Mouse (Mus musculus) limb, embryonic 15.5 days (tissue): ENCODE results near the gene Gm20532. TPM values are rescaled to one million over a fixed set of nuclear protein-coding genes. Genes with fewer than 3 reads are reported as not detected.
A peak's percentile ranks its signal among the peaks of the same experiment; 100 is the strongest.

ENCODE experiments used
- ATAC-seq: fragments of 200-750 bp; cut with Nextera tagmentation; 2 replicates; pipeline ENCODE4 v1.8.0; 2017; ENCODE audit warnings: low read depth, moderate TSS enrichment; ENCODE audit not compliant: insufficient number of reproducible peaks, low FRiP score, low TSS enrichment
- H3K27ac ChIP-seq: fragments of 300-500 bp; sonication (generic); 2 replicates; pipeline ENCODE4 v1.5.1; 2015; ENCODE audit warnings: moderate library complexity, mild to moderate bottlenecking, inconsistent platforms
- H3K27me3 ChIP-seq: fragments of 300-500 bp; sonication (generic); 2 replicates; pipeline ENCODE4 v1.6.1; 2015; ENCODE audit warnings: inconsistent platforms
- H3K36me3 ChIP-seq: fragments of 300-500 bp; sonication (generic); 2 replicates; pipeline ENCODE4 v1.6.1; 2015; ENCODE audit warnings: inconsistent platforms
- H3K4me1 ChIP-seq: fragments of 300-500 bp; sonication (generic); 2 replicates; pipeline ENCODE4 v1.6.1; 2015; ENCODE audit warnings: inconsistent platforms
- H3K4me2 ChIP-seq: fragments of 300-500 bp; sonication (generic); 2 replicates; pipeline ENCODE4 v1.6.1; 2015; ENCODE audit warnings: mild to moderate bottlenecking, inconsistent platforms
- H3K4me3 ChIP-seq: fragments of 300-500 bp; sonication (generic); 2 replicates; pipeline ENCODE4 v1.5.1; 2015; ENCODE audit warnings: mild to moderate bottlenecking, inconsistent platforms
- H3K9ac ChIP-seq: fragments of 300-500 bp; sonication (generic); 2 replicates; pipeline ENCODE4 v1.6.1; 2015; ENCODE audit warnings: inconsistent platforms
- H3K9me3 ChIP-seq: fragments of 300-500 bp; sonication (generic); 2 replicates; pipeline ENCODE4 v1.6.1; 2016; ENCODE audit warnings: inconsistent platforms
- WGBS: fragments of 180-500 bp; shearing (Covaris S2); methylation state at CpG from one replicate; pipeline ENCODE4 v1.1.7; 2015; 5-methylcytosine and 5-hydroxymethylcytosine counted together
- polyA plus RNA-seq: library from polyadenylated mRNA; unstranded; fragments of >200 nt; fragmentation: Nextera tagmentation; extraction: Ambion mirVana; gene quantifications from 2 replicates; pipeline ENCODE4 v1.2.1, GENCODE M21; 2015

Gm20532 gene
- 0.24 TPM in 1 of 2 replicates, not detected in the other for polyA plus RNA-seq

DNA sequence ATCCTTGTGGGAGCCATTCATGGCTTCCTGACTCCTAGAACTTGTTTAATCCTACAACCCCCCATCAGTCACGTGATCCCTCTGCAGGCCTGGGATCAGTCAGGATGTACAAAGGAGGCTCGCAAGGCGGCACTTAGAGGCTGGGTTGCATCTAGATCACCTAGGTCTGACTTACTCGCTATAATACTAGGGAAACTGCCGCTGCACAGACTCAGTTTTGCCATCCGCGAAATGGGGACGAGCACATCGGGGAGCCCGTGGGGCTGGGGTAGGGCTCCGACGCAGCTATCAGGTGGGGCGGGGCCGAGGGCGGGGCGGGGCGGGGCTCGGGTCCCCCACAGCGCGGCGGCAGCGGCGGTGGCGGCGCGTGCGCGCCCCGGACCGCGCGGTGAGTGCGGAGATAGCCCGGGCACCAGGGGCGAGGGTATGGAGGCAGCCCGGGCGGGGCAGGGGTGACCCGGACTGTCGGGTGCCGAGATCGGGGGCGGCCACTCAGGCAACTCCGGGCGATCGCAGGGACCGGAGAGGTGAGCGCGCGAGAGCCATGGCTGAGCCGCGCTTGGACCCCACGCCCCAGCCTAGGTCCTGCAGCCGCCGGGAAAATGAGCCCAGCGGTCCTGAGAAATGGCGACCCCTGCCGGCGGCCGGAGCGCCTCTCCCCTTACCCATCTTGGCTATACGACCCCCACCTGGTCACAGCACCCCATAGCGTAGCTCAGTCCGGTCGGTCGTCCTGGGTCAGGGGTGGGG, at the start of gene Gm20532:
Gene Gm20532 (plus strand): TSS at position 346 of the 750 bp plus-strand sequence.
- ATAC-seq: peak; percentile 68

DNA sequence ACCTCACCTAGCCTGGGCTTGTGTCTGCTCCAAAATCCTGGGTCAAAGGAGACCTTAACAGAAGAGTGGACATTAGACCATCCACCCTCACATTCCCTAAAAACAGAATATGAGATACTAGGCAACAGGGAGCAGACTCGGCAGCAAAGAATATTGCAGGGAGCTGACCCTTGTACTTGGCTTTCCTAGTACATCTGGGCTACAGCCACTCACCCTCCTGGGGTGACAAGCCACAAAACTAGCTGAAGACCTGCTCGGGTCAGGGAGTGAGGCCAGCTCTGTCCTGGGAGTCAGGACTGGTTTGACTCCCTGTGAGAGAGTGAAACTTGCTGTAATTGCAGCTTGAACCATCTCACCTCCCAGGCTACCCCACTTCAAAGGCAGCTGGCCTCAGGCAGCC, 46.9 kb upstream of the Gm20532 start:
- Histone ChIP-seq H3K27me3 (no peaks in the 10 kb centered on the region), H3K27ac (0 out of 2 replicates have a peak overlapping the region, but pooled peaks have one; percentile 75), H3K9me3 (no peaks in the 10 kb centered on the region), H3K4me3 (no peak overlapping the region), H3K36me3 (no peaks in the 10 kb centered on the region), H3K4me1 (peaks cover 26% of the 10 kb centered on the region), H3K9ac (no peak overlapping the region), H3K4me2 (no peak overlapping the region)
- 33% methylated on average over 2 of the region's 2 CpGs for WGBS
- no peak for ATAC-seq

More for the DNA sequence above, at the start of gene Gm20532:
- no peaks in the 10 kb centered on the region for H3K9me3 ChIP-seq
- under 1% methylated on average over 65 of the region's 65 CpGs for WGBS
- peaks cover 24% of the 10 kb centered on the region for H3K4me1 ChIP-seq
- peak within 1 kb of the TSS; percentile 34; the same call in 1 of the 2 replicates for H3K27ac ChIP-seq
- peak within 1 kb of the TSS; percentile 47; the same call in 1 of the 2 replicates for H3K9ac ChIP-seq
- H3K36me3 ChIP-seq: peaks cover 2% of the 10 kb centered on the region; the same call in 1 of the 2 replicates
- H3K27me3 ChIP-seq: no peaks in the 10 kb centered on the region
- H3K4me3 ChIP-seq: peak within 1 kb of the TSS; percentile 59
- peak within 1 kb of the TSS; percentile 81 for H3K4me2 ChIP-seq

GRCm38 (mm10) chr2:26540721-26541120, 45.7 kb upstream of the Gm20532 start:
- ATAC-seq: no peak
- Histone ChIP-seq H3K9ac (no peak overlapping the region), H3K9me3 (no peaks in the 10 kb centered on the region), H3K36me3 (no peaks in the 10 kb centered on the region), H3K4me1 (peaks cover 26% of the 10 kb centered on the region), H3K4me2 (no peak overlapping the region), H3K27ac (peak overlapping the region; percentile 75), H3K27me3 (no peaks in the 10 kb centered on the region), H3K4me3 (no peak overlapping the region)
- WGBS: 29% methylated on average over 7 of the region's 7 CpGs

DNA sequence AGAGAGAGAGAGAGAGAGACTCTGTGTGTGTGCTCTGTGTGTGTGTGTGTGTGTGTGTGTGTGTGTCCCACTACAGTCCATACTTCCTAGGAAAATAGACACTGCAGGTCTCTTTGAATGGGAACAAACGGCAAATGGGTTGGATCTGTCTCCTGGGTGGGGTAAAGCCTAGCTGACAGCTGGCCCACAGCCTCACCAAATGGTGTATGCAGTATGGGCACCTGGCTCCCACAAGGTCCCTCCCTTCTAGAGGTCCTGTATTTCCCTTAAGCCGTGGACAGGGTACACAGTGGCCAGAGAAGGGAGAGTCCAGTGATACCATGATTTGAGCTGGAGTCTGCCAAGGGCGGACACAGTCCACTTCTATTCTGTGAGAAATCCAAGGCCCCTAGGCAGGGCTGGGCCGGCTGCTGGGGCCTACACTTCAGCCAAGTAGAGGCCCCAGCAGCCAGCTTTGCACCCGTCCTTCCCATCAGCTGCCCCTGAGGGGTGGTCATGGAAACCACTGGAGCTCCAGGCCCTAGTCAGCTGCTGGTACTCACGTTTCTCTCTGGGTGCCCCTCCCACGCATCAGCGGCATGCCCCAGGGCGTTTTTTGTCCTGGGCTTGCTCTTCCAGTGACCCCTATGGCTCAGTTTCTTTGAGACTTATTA, 45.1 kb upstream of the Gm20532 start:
- H3K4me1 ChIP-seq: peaks cover 26% of the 10 kb centered on the region
- no peaks in the 10 kb centered on the region for H3K36me3 ChIP-seq
- ATAC-seq: peak; percentile 54; the same call in 1 of the 2 replicates
- 38% methylated on average over 9 of the region's 9 CpGs for WGBS
- H3K27me3 ChIP-seq: no peaks in the 10 kb centered on the region
- no peak overlapping the region for H3K4me2 ChIP-seq
- peak overlapping the region; percentile 60; the same call in 1 of the 2 replicates for H3K27ac ChIP-seq
- no peaks in the 10 kb centered on the region for H3K9me3 ChIP-seq
- H3K9ac ChIP-seq: no peak overlapping the region
- H3K4me3 ChIP-seq: no peak overlapping the region

- no peak for ATAC-seq
- no peaks in the 10 kb centered on the region for H3K27me3 ChIP-seq
Observed at GRCm38 (mm10) chr2:26543155-26543554, 43.3 kb upstream of the Gm20532 start.

GRCm38 (mm10) chr2:26543768-26544167, 42.7 kb upstream of the Gm20532 start:
- H3K4me2 ChIP-seq: no peak overlapping the region
- WGBS: 82% methylated on average over 8 of the region's 8 CpGs
- H3K36me3 ChIP-seq: no peaks in the 10 kb centered on the region
- no peak for ATAC-seq
- no peak overlapping the region for H3K4me3 ChIP-seq
- no peaks in the 10 kb centered on the region for H3K27me3 ChIP-seq
- H3K27ac ChIP-seq: no peak overlapping the region
- peaks cover 37% of the 10 kb centered on the region for H3K4me1 ChIP-seq
- no peak overlapping the region for H3K9ac ChIP-seq
- H3K9me3 ChIP-seq: no peaks in the 10 kb centered on the region

More at GRCm38 (mm10) chr2:26543155-26543554, 43.3 kb upstream of the Gm20532 start:
- WGBS: 72% methylated on average over 4 of the region's 4 CpGs
- no peak overlapping the region for H3K9ac ChIP-seq
- H3K4me3 ChIP-seq: no peak overlapping the region
- H3K36me3 ChIP-seq: no peaks in the 10 kb centered on the region
- no peak overlapping the region for H3K4me2 ChIP-seq
- no peak overlapping the region for H3K27ac ChIP-seq
- peaks cover 37% of the 10 kb centered on the region for H3K4me1 ChIP-seq
- H3K9me3 ChIP-seq: no peaks in the 10 kb centered on the region

DNA sequence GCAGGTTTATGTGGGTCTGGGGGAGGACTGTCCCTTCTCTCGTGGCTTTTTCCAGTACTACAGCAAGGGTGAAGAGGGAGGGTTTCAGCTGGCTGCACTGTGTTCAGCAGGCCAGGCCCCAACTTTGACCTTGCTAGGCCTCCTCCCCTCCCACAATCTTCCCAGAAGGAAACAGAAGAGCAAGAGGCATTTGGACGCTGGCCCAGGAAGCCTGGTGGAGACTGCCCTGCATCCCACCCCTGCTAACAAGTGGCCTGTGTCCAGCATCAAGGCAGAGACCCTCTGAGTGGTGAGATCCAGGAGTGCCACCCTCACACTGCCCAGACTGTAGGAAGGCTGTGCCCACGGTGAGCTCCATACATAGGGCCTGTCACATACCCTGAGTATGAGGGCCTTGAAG, 42.2 kb upstream of the Gm20532 start:
- peaks cover 39% of the 10 kb centered on the region for H3K4me1 ChIP-seq
- 68% methylated on average over 3 of the region's 3 CpGs for WGBS
- H3K4me3 ChIP-seq: no peak overlapping the region
- no peak overlapping the region for H3K27ac ChIP-seq
- no peak overlapping the region for H3K9ac ChIP-seq
- no peaks in the 10 kb centered on the region for H3K9me3 ChIP-seq
- H3K27me3 ChIP-seq: no peaks in the 10 kb centered on the region
- no peaks in the 10 kb centered on the region for H3K36me3 ChIP-seq
- no peak overlapping the region for H3K4me2 ChIP-seq
- ATAC-seq: no peak

GRCm38 (mm10) chr2:26547481-26547880, 39.0 kb upstream of the Gm20532 start:
- 22% methylated on average over 2 of the region's 2 CpGs for WGBS
- peak overlapping the region; percentile 70 for H3K27ac ChIP-seq

GRCm38 (mm10) chr2:26549801-26550200, 36.6 kb upstream of the Gm20532 start:
- WGBS: 72% methylated on average over 10 of the region's 10 CpGs

More at GRCm38 (mm10) chr2:26547481-26547880, 39.0 kb upstream of the Gm20532 start:
- H3K27me3 ChIP-seq: no peaks in the 10 kb centered on the region
- peaks cover 43% of the 10 kb centered on the region for H3K4me1 ChIP-seq
- no peaks in the 10 kb centered on the region for H3K36me3 ChIP-seq
- no peak overlapping the region for H3K4me2 ChIP-seq
- ATAC-seq: no peak
- no peaks in the 10 kb centered on the region for H3K9me3 ChIP-seq
- no peak overlapping the region for H3K9ac ChIP-seq
- no peak overlapping the region for H3K4me3 ChIP-seq

DNA sequence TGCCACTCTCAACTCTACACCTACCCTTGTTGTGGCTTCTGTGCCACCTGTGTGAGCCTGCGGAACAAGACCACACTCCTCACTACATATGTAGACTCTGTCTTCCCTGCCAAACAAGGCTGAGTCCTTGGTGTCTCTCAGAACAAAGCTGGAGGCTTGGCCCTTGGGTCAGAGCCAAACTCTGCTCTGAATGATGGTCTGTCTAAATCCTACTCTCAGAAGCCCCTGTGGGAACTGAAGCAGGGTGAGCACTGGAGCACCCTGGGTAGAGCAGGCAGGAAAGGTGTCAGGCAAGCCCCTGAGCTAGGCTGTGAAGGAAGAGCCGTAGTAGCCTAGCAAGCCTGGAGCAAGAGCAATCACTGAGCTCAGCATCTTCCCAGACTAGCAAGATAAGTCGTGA, 36.2 kb upstream of the Gm20532 start:
- H3K27ac ChIP-seq: 0 out of 2 replicates have a peak overlapping the region, but pooled peaks have one; percentile 17
- H3K4me2 ChIP-seq: no peak overlapping the region
- no peak overlapping the region for H3K4me3 ChIP-seq
- H3K9ac ChIP-seq: no peak overlapping the region
- ATAC-seq: no peak
- H3K4me1 ChIP-seq: peaks cover 40% of the 10 kb centered on the region
- H3K27me3 ChIP-seq: no peaks in the 10 kb centered on the region
- no peaks in the 10 kb centered on the region for H3K9me3 ChIP-seq
- WGBS: 48% methylated on average over 3 of the region's 3 CpGs
- no peaks in the 10 kb centered on the region for H3K36me3 ChIP-seq

More at GRCm38 (mm10) chr2:26549801-26550200, 36.6 kb upstream of the Gm20532 start:
- Histone ChIP-seq H3K4me3 (no peak overlapping the region), H3K36me3 (no peaks in the 10 kb centered on the region), H3K4me1 (peaks cover 40% of the 10 kb centered on the region), H3K9ac (no peak overlapping the region), H3K27ac (no peak overlapping the region), H3K9me3 (no peaks in the 10 kb centered on the region), H3K27me3 (no peaks in the 10 kb centered on the region), H3K4me2 (no peak overlapping the region)
- ATAC-seq: no peak

DNA sequence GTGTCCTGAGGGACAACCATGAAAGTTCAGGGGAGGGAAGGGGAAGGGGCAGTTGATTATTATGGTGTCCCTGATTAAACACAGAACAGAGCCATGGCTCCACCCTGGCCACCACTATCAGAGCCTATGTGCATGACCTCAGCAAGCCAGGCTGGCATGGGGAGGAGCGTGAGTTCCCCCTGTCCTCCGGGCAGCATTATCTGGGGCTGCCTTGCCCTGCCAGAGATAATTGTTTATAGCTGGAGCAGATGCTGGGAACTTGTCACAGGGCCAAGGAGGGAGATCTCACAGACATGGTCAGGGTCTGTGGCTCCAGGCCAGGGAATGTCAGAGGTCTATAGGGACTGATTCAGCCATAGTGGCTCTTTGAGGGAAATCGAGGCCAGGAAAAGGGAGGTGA, 35.7 kb upstream of the Gm20532 start:
- Histone ChIP-seq H3K9me3 (no peaks in the 10 kb centered on the region), H3K36me3 (no peaks in the 10 kb centered on the region), H3K27ac (peak overlapping the region; percentile 68; the same call in 1 of the 2 replicates), H3K4me2 (no peak overlapping the region), H3K27me3 (no peaks in the 10 kb centered on the region), H3K4me1 (peaks cover 40% of the 10 kb centered on the region), H3K4me3 (no peak overlapping the region), H3K9ac (no peak overlapping the region)
- 59% methylated on average over 3 of the region's 3 CpGs for WGBS
- ATAC-seq: 0 out of 2 replicates have a peak, but pooled peaks have one; percentile 30

GRCm38 (mm10) chr2:26551446-26551845, 35.0 kb upstream of the Gm20532 start:
- Histone ChIP-seq H3K27ac (peak overlapping the region; percentile 68), H3K4me2 (no peak overlapping the region), H3K36me3 (no peaks in the 10 kb centered on the region), H3K4me3 (no peak overlapping the region), H3K27me3 (no peaks in the 10 kb centered on the region), H3K9me3 (no peaks in the 10 kb centered on the region), H3K9ac (no peak overlapping the region), H3K4me1 (peaks cover 40% of the 10 kb centered on the region)
- ATAC-seq: no peak
- 52% methylated on average over 8 of the region's 8 CpGs for WGBS
